Mouse (Mus musculus) mouse trophoblast stem cell (cell line): ENCODE results near the gene Slc28a3.

Source experiments
- in situ Hi-C, 2 experiments: fragments of 300-500 bp; cut with MseI, MboI; formaldehyde crosslinking; loops; 2 replicates in 1 of 2; 3 replicates in 1 of 2; pipeline ENCODE4 v1.15.1; 2025

The Slc28a3 gene

GRCm38 (mm10) chr13:58566181-58566580 lies 44.5 kb downstream of the Slc28a3 start:
- in situ Hi-C loops, result loop anchor here in 1 of 2 experiments (25.0 kb wide), 1 partner anchor 279 kb away; the partner anchor contains the start of gene Gkap1

GRCm38 (mm10) chr13:58560497-58561138 lies 50.1 kb downstream of the Slc28a3 start:
- in situ Hi-C loops, result loop anchor here in 1 of 2 experiments (25.0 kb wide), 1 partner anchor 273 kb away; the partner anchor contains the start of gene Gkap1

DNA sequence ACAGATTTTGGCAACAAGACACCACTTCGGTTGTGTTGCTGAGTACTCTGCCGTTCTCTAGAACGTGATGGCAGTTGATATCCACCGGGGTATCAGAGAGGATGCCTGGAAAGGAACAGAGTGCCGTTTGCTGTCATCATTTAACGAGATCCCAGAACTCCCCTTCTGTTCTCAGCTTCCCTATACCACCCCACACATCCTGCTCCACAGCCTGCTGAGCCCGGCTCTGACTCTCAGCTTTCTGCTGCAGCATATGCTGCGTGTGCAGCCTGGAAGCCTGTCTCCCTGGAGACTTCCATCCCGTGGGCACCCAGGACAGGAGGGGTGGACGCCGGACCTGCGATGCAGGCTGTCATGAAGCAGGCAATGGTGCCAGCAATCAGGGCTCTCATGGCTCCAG lies 52.5 kb downstream of the Slc28a3 start:
- in situ Hi-C loops, result loop anchor here in 1 of 2 experiments (25.0 kb wide), 1 partner anchor 271 kb away; the partner anchor contains the start of gene Gkap1

DNA sequence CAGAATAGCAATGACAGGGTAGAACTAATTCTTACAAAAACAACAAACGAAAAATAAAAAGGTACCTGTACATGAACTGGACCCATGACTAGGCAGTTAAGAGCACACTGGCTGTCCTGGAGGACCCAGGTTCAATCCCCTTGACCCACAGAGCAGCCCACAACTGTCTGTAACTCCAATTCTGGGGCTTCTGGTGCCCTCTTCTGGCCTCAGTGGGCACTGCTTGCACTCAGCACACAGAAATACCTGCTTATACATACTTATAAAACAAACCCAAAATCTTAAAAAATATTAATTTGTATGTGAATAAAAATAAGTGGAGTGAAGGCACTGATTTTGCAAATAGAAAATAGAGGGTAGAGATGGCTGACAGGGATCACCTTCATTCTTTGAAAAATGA lies 54.7 kb downstream of the Slc28a3 start:
- in situ Hi-C loops, result loop anchor here in 1 of 2 experiments (25.0 kb wide), 1 partner anchor 269 kb away; the partner anchor contains the start of gene Gkap1

DNA sequence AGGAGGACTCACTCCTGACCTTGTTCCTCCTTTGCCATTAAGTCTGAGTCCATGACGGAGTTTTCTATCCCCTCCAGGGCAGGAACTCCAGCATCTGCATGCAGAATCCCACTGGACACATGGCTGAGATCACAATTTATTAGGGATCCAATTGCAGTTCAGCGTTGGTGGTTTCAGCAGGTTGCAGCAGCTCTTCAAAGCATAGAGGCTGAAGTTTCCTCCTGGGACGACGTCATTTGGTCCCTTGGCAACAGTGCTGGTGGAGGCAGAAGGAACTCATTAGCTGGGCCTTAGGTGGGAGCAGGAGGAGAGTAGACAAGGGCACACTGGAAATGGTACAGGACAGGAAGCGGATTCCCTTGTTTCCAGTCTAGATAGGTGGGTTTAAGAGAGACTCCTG lies 55.1 kb downstream of the Slc28a3 start:
- in situ Hi-C loops, result loop anchor here in 1 of 2 experiments (25.0 kb wide), 1 partner anchor 268 kb away; the partner anchor contains the start of gene Gkap1

GRCm38 (mm10) chr13:58551924-58552323 lies 58.8 kb downstream of the Slc28a3 start:
- in situ Hi-C loops, result loop anchor here in 1 of 2 experiments (25.0 kb wide), 1 partner anchor 265 kb away; the partner anchor contains the start of gene Gkap1

GRCm38 (mm10) chr13:58547570-58547969 lies 63.1 kb downstream of the Slc28a3 start:
- in situ Hi-C loops, result loop anchor here in 1 of 2 experiments (10.0 kb wide), 1 partner anchor 263 kb away; no protein-coding TSS in a partner anchor

GRCm38 (mm10) chr13:58543688-58544408 lies 66.8 kb downstream of the Slc28a3 start:
- in situ Hi-C loops, result loop anchor here in 1 of 2 experiments (10.0 kb wide), 1 partner anchor 259 kb away; no protein-coding TSS in a partner anchor

DNA sequence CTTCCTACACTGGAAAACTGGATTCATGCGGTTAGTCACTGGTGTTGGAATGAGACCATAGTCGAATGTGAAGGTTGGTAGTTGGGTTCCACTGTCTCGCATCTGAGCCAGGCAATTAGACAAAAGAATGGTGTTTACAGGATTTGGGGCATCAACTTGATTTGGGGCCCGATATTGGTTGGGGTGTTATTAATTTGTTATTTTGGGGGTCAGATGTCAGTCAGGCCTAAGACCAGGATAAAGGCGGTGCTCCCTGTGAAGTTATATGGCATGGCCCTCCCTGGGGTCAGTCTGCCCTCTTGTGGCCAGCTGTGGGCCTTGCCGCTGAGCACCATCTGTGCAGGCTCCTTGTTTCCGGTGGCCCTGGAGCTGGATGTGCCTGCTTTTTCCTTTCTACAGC lies 67.6 kb downstream of the Slc28a3 start:
- in situ Hi-C loops, result loop anchor here in 1 of 2 experiments (10.0 kb wide), 1 partner anchor 258 kb away; no protein-coding TSS in a partner anchor

DNA sequence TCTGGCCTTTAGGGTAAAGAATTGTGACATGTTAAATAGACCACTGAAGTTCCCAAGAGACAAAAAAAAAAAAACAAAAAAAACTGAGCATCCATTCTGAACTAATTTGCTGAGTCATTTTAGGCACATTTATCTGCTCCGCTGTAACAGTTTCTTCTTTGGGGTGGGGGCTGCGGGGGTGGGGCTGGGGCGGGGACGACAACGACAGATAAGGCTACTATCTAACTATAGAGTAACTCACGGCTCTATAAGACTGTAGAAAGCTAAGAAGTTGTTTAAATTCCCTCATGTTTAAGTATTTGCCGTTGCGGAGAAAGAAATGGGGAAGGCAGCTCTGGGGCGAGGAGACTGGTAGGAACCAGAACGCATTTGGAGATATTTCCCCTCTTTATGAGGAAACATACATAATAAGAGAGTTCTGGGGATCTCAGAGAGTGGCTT lies 68.1 kb downstream of the Slc28a3 start:
- in situ Hi-C loops, result loop anchor here in 1 of 2 experiments (10.0 kb wide), 1 partner anchor 258 kb away; no protein-coding TSS in a partner anchor

DNA sequence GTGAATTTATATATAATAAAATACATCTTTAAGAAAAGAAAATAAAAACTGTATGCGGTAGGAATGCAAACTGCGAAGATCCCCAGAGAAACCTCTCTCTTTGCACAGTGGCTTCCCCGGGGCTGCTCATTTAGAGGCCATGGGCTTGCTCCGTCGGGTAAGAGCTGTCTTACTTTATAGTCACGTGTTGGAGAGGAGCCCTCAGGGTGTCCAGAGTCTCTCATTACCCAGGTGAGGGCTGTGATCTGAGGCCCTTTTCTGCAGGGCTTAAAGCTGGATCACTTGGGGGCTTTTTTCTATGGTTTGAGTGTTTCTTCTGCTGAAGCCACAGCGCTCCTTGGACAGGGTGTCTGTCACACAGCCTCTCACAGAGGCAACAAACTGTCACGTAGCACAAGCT lies 68.5 kb downstream of the Slc28a3 start:
- in situ Hi-C loops, result loop anchor here in 1 of 2 experiments (10.0 kb wide), 1 partner anchor 257 kb away; no protein-coding TSS in a partner anchor

GRCm38 (mm10) chr13:58541620-58542019 lies 69.1 kb downstream of the Slc28a3 start:
- in situ Hi-C loops, result loop anchor here in 1 of 2 experiments (10.0 kb wide), 1 partner anchor 257 kb away; no protein-coding TSS in a partner anchor

DNA sequence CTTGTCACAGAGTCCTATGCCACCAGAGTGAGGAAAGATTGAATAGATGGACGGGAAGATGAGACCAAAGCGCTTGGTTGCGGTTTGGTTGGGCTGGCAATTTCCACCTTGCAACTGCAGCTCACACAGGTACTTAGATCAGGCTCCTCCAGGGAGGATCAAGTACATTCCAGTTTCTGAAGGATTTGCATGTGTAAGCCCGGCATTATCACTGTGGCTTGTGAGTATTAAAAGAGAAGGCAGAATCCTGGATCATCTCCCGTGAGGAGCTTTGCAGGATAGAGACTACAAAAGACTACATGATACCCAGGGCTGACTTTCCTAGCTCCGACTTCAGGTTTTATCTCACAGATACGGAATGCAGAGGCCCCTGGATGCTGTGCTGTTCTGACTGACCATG lies 71.7 kb downstream of the Slc28a3 start:
- in situ Hi-C loops, result no loop called here

DNA sequence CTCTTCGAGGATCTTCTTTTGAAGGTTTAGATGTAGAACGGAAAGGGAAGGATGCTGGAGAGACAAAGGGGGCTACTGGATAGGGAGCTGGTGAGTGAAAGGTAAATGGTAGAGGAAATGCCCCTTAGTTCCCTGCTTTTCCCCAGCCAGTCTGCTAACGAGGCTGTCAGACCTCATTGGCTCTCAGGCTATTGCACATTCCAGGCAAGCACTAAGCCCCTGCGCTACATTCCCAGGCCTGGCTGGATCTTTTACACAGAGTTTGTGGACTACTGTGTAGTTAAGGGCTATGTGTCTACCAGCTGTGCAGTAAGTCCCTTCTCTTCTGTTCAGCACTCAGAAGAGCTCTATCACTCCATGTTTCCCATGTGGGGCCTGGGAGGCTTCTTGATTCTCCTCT lies 72.3 kb downstream of the Slc28a3 start:
- in situ Hi-C loops, result no loop called here

DNA sequence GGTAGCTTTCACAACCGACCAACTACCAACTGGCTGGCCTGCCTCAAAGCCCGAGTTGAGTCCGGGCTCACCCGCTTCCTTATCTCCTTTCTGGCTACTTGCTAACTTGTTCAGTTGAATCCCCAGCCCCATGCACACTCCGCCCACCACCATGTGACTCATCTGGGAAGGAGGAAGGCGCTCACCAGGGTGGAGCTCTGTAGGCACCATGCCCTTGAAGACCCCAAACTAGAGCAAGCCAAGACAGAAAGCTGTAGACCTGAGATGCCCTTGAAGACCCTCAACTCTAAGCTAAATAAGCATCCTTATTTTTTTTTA lies 72.8 kb downstream of the Slc28a3 start:
- in situ Hi-C loops, result no loop called here

- in situ Hi-C loops, result no loop called here
These were observed 73.3 kb downstream of the Slc28a3 start for GRCm38 (mm10) chr13:58537232-58537915.

- in situ Hi-C loops, result no loop called here
These were observed 74.0 kb downstream of the Slc28a3 start for GRCm38 (mm10) chr13:58536466-58537231.

GRCm38 (mm10) chr13:58535321-58535720 lies 75.4 kb downstream of the Slc28a3 start:
- in situ Hi-C loops, result no loop called here

GRCm38 (mm10) chr13:58534861-58535260 lies 75.8 kb downstream of the Slc28a3 start:
- in situ Hi-C loops, result no loop called here

DNA sequence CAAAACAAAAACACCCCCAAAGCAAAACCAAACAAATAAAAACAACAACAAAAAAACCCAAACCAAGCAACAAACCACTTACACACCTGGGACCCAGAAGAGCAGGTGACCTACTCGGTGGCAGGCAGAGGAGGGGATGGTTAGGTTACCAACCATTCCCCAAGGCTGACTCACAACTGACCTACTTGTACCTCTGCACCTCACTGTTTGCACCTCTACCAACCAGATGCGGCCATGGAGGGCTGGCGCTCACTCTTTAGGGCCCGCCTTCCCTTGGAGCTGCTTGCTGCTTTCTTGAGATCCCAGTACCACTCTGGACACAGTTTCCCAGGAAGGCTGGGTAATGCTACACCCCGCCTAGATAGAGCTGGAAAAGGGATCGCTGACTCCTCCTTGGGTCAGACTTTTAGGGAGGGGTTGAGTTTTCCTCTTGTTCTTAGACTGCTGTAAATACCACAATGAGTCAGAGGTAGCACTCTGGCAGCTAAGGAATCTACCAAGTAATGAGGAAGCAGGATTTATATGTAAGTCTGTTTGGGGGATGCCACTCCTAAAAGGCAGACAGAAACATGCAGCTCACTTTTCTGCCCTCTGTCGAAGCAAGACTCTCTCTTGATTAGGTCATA lies 76.3 kb downstream of the Slc28a3 start:
- in situ Hi-C loops, result no loop called here
